Mouse (Mus musculus): ENCODE results near the gene Eif5. TPM values are rescaled to one million over a fixed set of nuclear protein-coding genes. Genes with fewer than 3 reads are reported as not detected.
A peak's percentile ranks its signal among the peaks of the same experiment; 100 is the strongest.

Gene Eif5
- total RNA-seq, 1 experiment from 2014 or later: 347 TPM

DNA sequence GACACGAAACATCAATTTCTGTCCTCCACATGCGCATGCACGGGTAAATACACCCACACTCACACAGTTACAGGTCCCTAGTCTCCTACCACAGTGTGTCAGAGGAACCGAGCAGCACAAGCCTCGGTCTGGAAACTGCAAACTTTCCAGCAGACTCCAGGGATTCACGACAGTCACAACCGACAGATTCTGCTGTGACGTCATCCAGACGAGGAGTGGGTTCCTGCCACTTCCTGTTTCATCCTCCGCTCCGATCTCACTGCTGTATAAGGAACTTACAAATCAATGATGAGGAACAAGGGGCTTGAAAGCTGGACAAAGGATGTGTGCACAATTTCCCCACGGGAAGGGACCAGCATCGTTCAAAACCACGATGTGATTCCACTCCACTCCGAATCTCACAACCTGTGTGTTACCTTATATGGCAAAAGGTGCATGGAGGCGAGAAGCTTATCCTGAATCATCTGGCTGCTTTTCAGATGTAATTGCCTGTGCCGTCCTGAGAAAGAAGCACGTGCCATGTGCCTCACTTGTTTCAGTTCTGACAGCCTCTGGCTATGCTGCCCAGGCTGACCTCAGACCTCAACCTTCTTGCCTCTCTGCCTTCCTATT is 21.9 kb downstream of the Eif5 start:
- ATAC-seq (replicated peaks; ENCODE audit: low read depth, poor library complexity, severe bottlenecking): peak; percentile 81

GRCm38 (mm10) chr12:111560286-111560685 is 22.5 kb downstream of the Eif5 start:
- ATAC-seq (replicated peaks; ENCODE audit: low read depth, poor library complexity, severe bottlenecking): no peak

- no peak for ATAC-seq (replicated peaks; ENCODE audit: low read depth, poor library complexity, severe bottlenecking)
Measured at GRCm38 (mm10) chr12:111562276-111562814, 24.5 kb downstream of the Eif5 start.

DNA sequence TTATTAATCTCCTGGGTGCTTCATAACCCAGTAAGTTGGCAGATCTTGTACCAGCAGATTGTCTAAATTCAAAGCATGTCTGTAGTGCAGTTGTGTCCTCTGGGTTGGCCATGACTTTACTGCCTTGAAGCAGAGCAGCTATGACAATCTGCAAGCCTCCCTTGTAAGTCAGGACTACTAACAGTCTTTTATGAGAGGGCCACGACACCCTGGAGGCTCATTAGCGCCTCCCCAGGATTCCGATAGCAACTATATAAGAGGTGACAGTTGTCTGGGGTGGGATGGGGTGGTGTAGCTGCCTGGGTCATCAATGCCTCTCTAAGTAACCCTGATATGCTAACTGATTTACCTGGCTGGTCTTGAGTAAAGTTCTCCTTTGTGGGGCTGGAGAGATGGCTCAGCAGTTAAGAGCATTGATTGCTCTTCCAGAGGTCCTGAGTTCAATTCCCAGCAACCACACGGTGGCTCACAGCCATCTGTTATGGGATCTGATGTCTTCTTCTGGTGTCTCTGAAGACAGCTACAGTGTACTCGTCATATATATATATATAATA is 25.3 kb downstream of the Eif5 start:
- no peak for ATAC-seq (replicated peaks; ENCODE audit: low read depth, poor library complexity, severe bottlenecking)

DNA sequence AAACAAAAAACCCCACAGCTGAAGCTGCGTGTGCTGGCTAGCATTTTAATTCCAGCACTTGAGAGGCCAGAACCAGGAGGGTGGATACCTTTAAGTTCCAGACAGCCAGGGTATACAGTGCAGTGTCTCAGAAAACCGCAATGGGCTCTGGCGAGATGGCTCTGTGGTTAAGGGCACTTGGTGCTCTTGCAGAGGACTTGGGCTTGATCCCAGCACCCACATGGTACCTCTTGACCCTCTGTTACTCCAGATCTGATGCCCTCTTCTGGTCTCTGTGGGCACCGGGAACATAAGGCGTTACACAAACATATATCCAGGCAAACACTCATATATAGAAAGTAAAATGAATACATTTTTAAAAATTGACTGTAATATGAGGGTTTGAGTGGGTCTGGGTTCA is 27.5 kb downstream of the Eif5 start:
- ATAC-seq (replicated peaks; ENCODE audit: low read depth, poor library complexity, severe bottlenecking): no peak

GRCm38 (mm10) chr12:111568836-111569235 is 31.0 kb downstream of the Eif5 start:
- no peak for ATAC-seq (replicated peaks; ENCODE audit: low read depth, poor library complexity, severe bottlenecking)

DNA sequence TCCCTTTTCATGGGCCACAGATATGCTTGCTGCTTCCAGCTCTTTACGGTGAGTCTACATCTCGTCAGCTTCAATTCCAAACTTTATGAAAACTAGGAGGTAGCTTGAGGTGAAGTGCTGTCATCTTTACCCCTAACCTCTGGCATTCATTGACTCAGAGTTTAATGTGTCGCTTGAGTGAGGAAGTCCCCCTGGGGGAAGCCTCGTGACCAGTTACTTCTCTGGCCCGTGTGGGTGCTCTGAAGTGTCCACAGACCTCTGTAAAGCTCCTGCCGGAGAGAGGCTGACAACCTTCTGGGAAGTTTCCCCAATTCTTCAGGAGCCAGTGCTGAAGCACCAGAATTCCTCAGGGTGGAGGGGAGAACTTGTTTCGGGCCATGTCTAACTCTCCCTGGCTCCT is 34.6 kb downstream of the Eif5 start:
- no peak for ATAC-seq (replicated peaks; ENCODE audit: low read depth, poor library complexity, severe bottlenecking)

- no peak for ATAC-seq (replicated peaks; ENCODE audit: low read depth, poor library complexity, severe bottlenecking)
Measured at GRCm38 (mm10) chr12:111573315-111573714, 35.5 kb downstream of the Eif5 start.

DNA sequence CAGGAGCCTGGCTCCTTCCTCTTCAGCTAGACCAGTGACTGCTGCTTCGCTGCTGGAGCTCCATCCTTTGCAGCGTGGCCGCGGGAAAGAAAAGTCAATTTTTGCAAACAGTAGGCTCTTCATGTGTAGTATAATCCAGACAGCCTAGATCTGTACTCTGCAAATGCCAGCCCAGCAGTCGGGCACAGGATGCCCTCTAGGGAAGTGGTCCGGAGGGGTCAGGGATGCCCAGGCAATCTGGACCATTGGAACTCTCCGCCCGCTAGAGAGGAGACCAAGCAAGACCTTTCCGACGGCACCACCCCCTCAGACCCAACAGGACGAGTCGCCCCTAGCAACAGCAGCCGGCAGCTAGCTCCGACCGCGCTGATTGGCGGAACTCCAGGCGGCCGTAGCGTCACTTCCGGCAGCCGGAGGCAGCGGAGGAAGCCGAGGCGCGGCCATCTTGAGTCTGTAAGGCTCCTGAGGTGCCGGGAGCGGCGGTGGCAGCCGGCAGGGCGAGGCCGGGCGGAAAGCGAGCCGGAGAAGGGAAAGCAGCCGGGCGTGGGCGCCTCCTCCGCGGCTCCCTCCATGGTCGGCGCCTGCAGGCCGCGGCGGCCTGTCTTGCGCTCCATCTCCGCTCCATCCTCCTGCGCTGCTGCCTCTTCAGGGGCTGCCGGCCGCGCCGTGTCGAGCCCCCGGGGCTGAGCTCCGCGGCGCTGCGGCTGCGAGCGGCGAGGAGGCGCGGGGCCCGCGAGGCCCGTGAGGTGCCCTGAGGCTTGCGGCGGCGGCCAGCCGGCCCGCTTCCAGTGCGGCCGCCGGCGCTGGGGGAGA is 36.5 kb downstream of the Eif5 start, which contains the start of gene Mark3:
Mark3 (plus strand) TSS at position 450 of the 813 bp plus-strand sequence.
- peak; percentile 96 for ATAC-seq (replicated peaks; ENCODE audit: low read depth, poor library complexity, severe bottlenecking)

GRCm38 (mm10) chr12:111574887-111575838 is 37.3 kb downstream of the Eif5 start:
- peak; percentile 46 for ATAC-seq (replicated peaks; ENCODE audit: low read depth, poor library complexity, severe bottlenecking)

DNA sequence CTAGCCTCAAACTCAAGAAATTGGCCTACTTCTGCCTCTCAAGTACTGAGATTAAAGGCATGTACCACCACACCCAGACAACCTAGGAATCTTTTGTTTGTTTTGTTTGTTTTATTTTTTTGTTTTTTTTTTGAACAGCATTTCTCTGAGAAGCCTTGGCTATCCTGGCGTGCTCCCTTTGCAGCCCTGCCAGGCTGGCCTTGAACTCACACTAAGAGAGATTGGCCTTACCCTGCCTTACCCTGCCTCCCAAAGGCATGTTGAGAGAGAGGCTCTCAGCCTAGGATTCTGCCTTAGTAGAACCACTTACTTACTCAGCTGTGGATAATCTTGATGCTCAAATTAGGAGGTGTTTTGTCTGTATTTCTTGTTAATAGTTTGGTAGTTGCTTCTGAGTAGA is 45.2 kb downstream of the Eif5 start:
- no peak for ATAC-seq (replicated peaks; ENCODE audit: low read depth, poor library complexity, severe bottlenecking)

- no peak for ATAC-seq (replicated peaks; ENCODE audit: low read depth, poor library complexity, severe bottlenecking)
Measured at GRCm38 (mm10) chr12:111584401-111584800, 46.6 kb downstream of the Eif5 start.

DNA sequence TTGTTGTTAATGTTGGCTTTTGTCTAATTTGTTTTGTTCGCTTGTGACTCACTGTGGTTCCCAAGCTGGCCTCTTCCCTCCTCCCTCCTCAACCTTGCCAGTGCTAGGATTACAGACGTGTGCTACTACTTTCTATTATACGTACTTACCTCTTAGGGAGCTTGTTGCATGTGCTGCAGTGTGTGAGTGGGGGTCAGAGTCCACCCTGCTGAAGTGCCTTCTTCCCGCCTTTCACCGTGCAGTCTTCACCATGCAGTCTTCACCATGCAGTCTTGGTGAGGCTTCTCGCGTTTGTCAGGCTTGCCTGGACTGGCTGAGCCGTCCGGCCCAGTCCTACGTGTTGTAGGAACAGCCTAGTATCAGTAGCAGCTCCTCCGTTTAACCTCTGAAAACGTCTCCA is 49.4 kb downstream of the Eif5 start:
- ATAC-seq (replicated peaks; ENCODE audit: low read depth, poor library complexity, severe bottlenecking): no peak

- ATAC-seq (replicated peaks; ENCODE audit: low read depth, poor library complexity, severe bottlenecking): peak; percentile 62
Measured at GRCm38 (mm10) chr12:111592407-111593021, 54.7 kb downstream of the Eif5 start.

- ATAC-seq (replicated peaks; ENCODE audit: low read depth, poor library complexity, severe bottlenecking): no peak
Measured at GRCm38 (mm10) chr12:111593775-111594174, 56.0 kb downstream of the Eif5 start.

Other genes with a start within 250 kb of the Eif5 start
- gene Cdc42bpb, start 160.3 kb upstream of the Eif5 start, total RNA-seq (2017): 2.0 and 2.4 TPM in 2 replicates
- gene Lbhd2, start 131.2 kb upstream of the Eif5 start, total RNA-seq (2017): not detected in 2 replicates
- 0.32 TPM in 1 of 2 replicates, not detected in the other for gene Exoc3l4, start 121.0 kb upstream of the Eif5 start, total RNA-seq (2017)
- 60.2 and 79.0 TPM in 2 replicates for gene Tnfaip2, start 95.5 kb upstream of the Eif5 start, total RNA-seq (2017)
- not detected in 2 replicates for gene Gm266, start 52.2 kb upstream of the Eif5 start, total RNA-seq (2017)
- gene Mark3, start 36.5 kb downstream of the Eif5 start, total RNA-seq (2017): 60.4 and 76.4 TPM in 2 replicates
- gene Ckb, start 134.3 kb downstream of the Eif5 start, total RNA-seq (2017): 1.1 and 2.8 TPM in 2 replicates
- 6.2 and 12.7 TPM in 2 replicates for gene Trmt61a, start 140.1 kb downstream of the Eif5 start, total RNA-seq (2017)
- 38.3 and 44.9 TPM in 2 replicates for gene Bag5, start 175.2 kb downstream of the Eif5 start, total RNA-seq (2017)
- gene Apopt1, start 175.2 kb downstream of the Eif5 start, total RNA-seq (2017): 41.9 and 56.2 TPM in 2 replicates
- gene Klc1, start 220.8 kb downstream of the Eif5 start, total RNA-seq (2017): 39.2 and 98.8 TPM in 2 replicates